Mouse (Mus musculus) hindbrain, embryonic 11.5 days (tissue): ENCODE results near the gene Vmn1r32. TPM values are rescaled to one million over a fixed set of nuclear protein-coding genes. Genes with fewer than 3 reads are reported as not detected.

Source experiments
- polyA plus RNA-seq: library from polyadenylated mRNA; unstranded; fragments of >200 nt; fragmentation: Nextera tagmentation; extraction: Ambion mirVana; gene quantifications from 2 replicates; pipeline ENCODE4 v1.2.1, GENCODE M21; 2014

Vmn1r32 gene
- polyA plus RNA-seq, 1 experiment from 2014 or later, result 0.15 TPM

Other genes with a start within 250 kb of the Vmn1r32 start
- 99.1 and 121 TPM in 2 replicates for gene Mad2l1, start 24.7 kb downstream of the Vmn1r32 start, polyA plus RNA-seq
- not detected in 2 replicates for gene Vmn1r33, start 58.2 kb upstream of the Vmn1r32 start, polyA plus RNA-seq
- gene Vmn1r34, start 83.8 kb upstream of the Vmn1r32 start, polyA plus RNA-seq, result not detected in 2 replicates
- gene Vmn1r35, start 125.8 kb upstream of the Vmn1r32 start, polyA plus RNA-seq, result not detected in 2 replicates
- gene Vmn1r36, start 159.1 kb upstream of the Vmn1r32 start, polyA plus RNA-seq, result not detected in 2 replicates
- not detected in 2 replicates for gene Vmn1r37, start 169.3 kb upstream of the Vmn1r32 start, polyA plus RNA-seq
- not detected in 2 replicates for gene Vmn1r38, start 222.5 kb upstream of the Vmn1r32 start, polyA plus RNA-seq